Mouse (Mus musculus) R1 (cell line): ENCODE results near the gene Enox1.

Source experiments
- DNase-seq: peaks from one replicate; pipeline ENCODE4 v3.0.0-alpha.2; 2018; ENCODE audit warnings: low read depth, low spot score

Gene Enox1

GRCm38 (mm10) chr14:77195314-77196020 is 38.9 kb downstream of the Enox1 start:
- peak; percentile 60 for DNase-seq

- DNase-seq: no peak
These were observed 39.7 kb downstream of the Enox1 start for GRCm38 (mm10) chr14:77196246-77196645.

- no peak for DNase-seq
These were observed 40.9 kb downstream of the Enox1 start for GRCm38 (mm10) chr14:77197414-77197915.

GRCm38 (mm10) chr14:77210889-77211288 is 54.3 kb downstream of the Enox1 start:
- no peak for DNase-seq

- no peak for DNase-seq
These were observed 56.6 kb downstream of the Enox1 start for GRCm38 (mm10) chr14:77213210-77213609.

- no peak for DNase-seq
These were observed 58.3 kb downstream of the Enox1 start for GRCm38 (mm10) chr14:77214848-77215247.

- DNase-seq: no peak
These were observed 68.8 kb downstream of the Enox1 start for GRCm38 (mm10) chr14:77225346-77225745.

- no peak for DNase-seq
These were observed 82.2 kb downstream of the Enox1 start for GRCm38 (mm10) chr14:77238811-77239210.

GRCm38 (mm10) chr14:77239360-77239759 is 82.8 kb downstream of the Enox1 start:
- DNase-seq: peak; percentile 50

GRCm38 (mm10) chr14:77246977-77247376 is 90.4 kb downstream of the Enox1 start:
- no peak for DNase-seq

- no peak for DNase-seq
These were observed 91.9 kb downstream of the Enox1 start for GRCm38 (mm10) chr14:77248426-77248825.

- no peak for DNase-seq
These were observed 92.4 kb downstream of the Enox1 start for GRCm38 (mm10) chr14:77248946-77249345.

GRCm38 (mm10) chr14:77250652-77251238 is 94.2 kb downstream of the Enox1 start:
- peak; percentile 94 for DNase-seq

- no peak for DNase-seq
These were observed 98.6 kb downstream of the Enox1 start for GRCm38 (mm10) chr14:77255201-77255600.

- DNase-seq: no peak
These were observed 99.1 kb downstream of the Enox1 start for GRCm38 (mm10) chr14:77255711-77256110.

- no peak for DNase-seq
These were observed 100.4 kb downstream of the Enox1 start for GRCm38 (mm10) chr14:77256943-77257342.

- DNase-seq: no peak
These were observed 100.9 kb downstream of the Enox1 start for GRCm38 (mm10) chr14:77257461-77257860.

GRCm38 (mm10) chr14:77258186-77258585 is 101.6 kb downstream of the Enox1 start:
- DNase-seq: no peak

- no peak for DNase-seq
These were observed 103.1 kb downstream of the Enox1 start for GRCm38 (mm10) chr14:77259686-77260085.

- DNase-seq: no peak
These were observed 103.5 kb downstream of the Enox1 start for GRCm38 (mm10) chr14:77260107-77260506.

- no peak for DNase-seq
These were observed 110.5 kb downstream of the Enox1 start for GRCm38 (mm10) chr14:77266805-77267771.
